Mouse (Mus musculus) limb, embryonic 10.5 days (tissue): ENCODE data around the gene Ciapin1. TPM values are rescaled to one million over a fixed set of nuclear protein-coding genes. Genes with fewer than 3 reads are reported as not detected.
A peak's percentile ranks its signal among the peaks of the same experiment; 100 is the strongest.

Source experiments
- DNase-seq: peaks from one replicate; pipeline ENCODE4 v3.0.0-alpha.2; 2017; ENCODE audit warnings: low spot score
- H3K27ac ChIP-seq: fragments of 300-500 bp; sonication (generic); 2 replicates; pipeline ENCODE4 v1.5.1; 2016; ENCODE audit warnings: mild to moderate bottlenecking
- H3K27me3 ChIP-seq: fragments of 300-500 bp; sonication (generic); 2 replicates; pipeline ENCODE4 v1.6.1; 2016; ENCODE audit warnings: low read depth, mild to moderate bottlenecking; ENCODE audit not compliant: poor library complexity, severe bottlenecking
- H3K36me3 ChIP-seq: fragments of 300-500 bp; sonication (generic); 2 replicates; pipeline ENCODE4 v1.6.1; 2016; ENCODE audit warnings: mild to moderate bottlenecking, moderate library complexity
- H3K4me1 ChIP-seq: fragments of 300-500 bp; sonication (generic); 2 replicates; pipeline ENCODE4 v1.6.1; 2016
- H3K4me3 ChIP-seq: fragments of 300-500 bp; sonication (generic); 2 replicates; pipeline ENCODE4 v1.5.1; 2016; ENCODE audit warnings: mild to moderate bottlenecking, moderate library complexity
- H3K9me3 ChIP-seq: fragments of 300-500 bp; sonication (generic); replicated peaks from 2 replicates; pipeline ENCODE4 v1.6.1; 2016; ENCODE audit warnings: mild to moderate bottlenecking
- WGBS: fragments of 180-500 bp; shearing (Covaris S2); methylation state at CpG from one replicate; pipeline ENCODE4 v1.1.7; 2016; 5-methylcytosine and 5-hydroxymethylcytosine counted together
- polyA plus RNA-seq: library from polyadenylated mRNA; unstranded; fragments of >200 nt; fragmentation: Nextera tagmentation; extraction: Ambion mirVana; gene quantifications from 2 replicates; pipeline ENCODE4 v1.2.1, GENCODE M21; 2016

Ciapin1 gene
- 195 and 198 TPM in 2 replicates for polyA plus RNA-seq

- 0 out of 2 replicates have a peak, but pooled peaks cover 8% of the 10 kb centered on the region for H3K36me3 ChIP-seq
- H3K9me3 ChIP-seq = no peaks in the 10 kb centered on the region
- H3K4me3 ChIP-seq = peak within 1 kb of the TSS; percentile 95
- H3K27me3 ChIP-seq = no peaks in the 10 kb centered on the region
- under 1% methylated on average over 82 of the region's 82 CpGs for WGBS
- peak; percentile 96 for DNase-seq
- H3K4me1 ChIP-seq = peaks cover 12% of the 10 kb centered on the region
- H3K27ac ChIP-seq = peak within 1 kb of the TSS; percentile 93
Measured at GRCm38 (mm10) chr8:94837662-94838574, at the start of gene Ciapin1, which contains the start of gene Coq9. Gene Ciapin1, minus strand, starts transcription at chr8:94838358. Gene Coq9, plus strand, starts transcription at chr8:94838321.

- no peaks in the 10 kb centered on the region for H3K36me3 ChIP-seq
- no peak for DNase-seq
Measured at GRCm38 (mm10) chr8:94880742-94881141, 42.6 kb upstream of the Ciapin1 start.

GRCm38 (mm10) chr8:94876820-94877219 lies 38.7 kb upstream of the Ciapin1 start:
- WGBS = 9% methylated on average over 3 of the region's 3 CpGs
- Histone ChIP-seq H3K36me3 (no peaks in the 10 kb centered on the region), H3K9me3 (no peaks in the 10 kb centered on the region), H3K27me3 (peaks cover 12% of the 10 kb centered on the region; the same call in 1 of the 2 replicates), H3K4me3 (peak overlapping the region; percentile 81), H3K27ac (peak overlapping the region; percentile 85), H3K4me1 (peaks cover 49% of the 10 kb centered on the region)
- DNase-seq = no peak

More at GRCm38 (mm10) chr8:94880742-94881141, 42.6 kb upstream of the Ciapin1 start:
- H3K4me3 ChIP-seq = no peak overlapping the region
- H3K27me3 ChIP-seq = no peaks in the 10 kb centered on the region
- peaks cover 27% of the 10 kb centered on the region for H3K4me1 ChIP-seq
- H3K9me3 ChIP-seq = no peaks in the 10 kb centered on the region
- WGBS = 65% methylated on average over 4 of the region's 4 CpGs
- no peak overlapping the region for H3K27ac ChIP-seq

- H3K27ac ChIP-seq = peak within 1 kb of the TSS; percentile 85
- no peaks in the 10 kb centered on the region for H3K9me3 ChIP-seq
- peaks cover 12% of the 10 kb centered on the region; the same call in 1 of the 2 replicates for H3K27me3 ChIP-seq
- WGBS = under 1% methylated on average over 37 of the region's 37 CpGs
- peaks cover 54% of the 10 kb centered on the region for H3K4me1 ChIP-seq
- DNase-seq = peak; percentile 98
- peak within 1 kb of the TSS; percentile 81 for H3K4me3 ChIP-seq
- no peaks in the 10 kb centered on the region for H3K36me3 ChIP-seq
Measured at GRCm38 (mm10) chr8:94876197-94876730, 38.1 kb upstream of the Ciapin1 start, which contains the start of gene Dok4. Gene Dok4, minus strand, starts transcription at chr8:94876330.

- Histone ChIP-seq H3K9me3 (no peaks in the 10 kb centered on the region), H3K4me1 (peaks cover 59% of the 10 kb centered on the region)
- no peak for DNase-seq
Measured at GRCm38 (mm10) chr8:94875871-94876150, 37.7 kb upstream of the Ciapin1 start.

GRCm38 (mm10) chr8:94875096-94875870 lies 37.1 kb upstream of the Ciapin1 start:
- 12% methylated on average over 17 of the region's 17 CpGs for WGBS
- H3K27ac ChIP-seq = peak overlapping the region; percentile 85

More at GRCm38 (mm10) chr8:94875871-94876150, 37.7 kb upstream of the Ciapin1 start:
- WGBS = under 1% methylated on average over 16 of the region's 20 CpGs
- Histone ChIP-seq H3K4me3 (peak overlapping the region; percentile 81), H3K27me3 (peaks cover 12% of the 10 kb centered on the region; the same call in 1 of the 2 replicates), H3K36me3 (no peaks in the 10 kb centered on the region), H3K27ac (peak overlapping the region; percentile 85)

GRCm38 (mm10) chr8:94874358-94874757 lies 36.2 kb upstream of the Ciapin1 start:
- Histone ChIP-seq H3K27me3 (peaks cover 19% of the 10 kb centered on the region; the same call in 1 of the 2 replicates), H3K36me3 (peaks cover 5% of the 10 kb centered on the region), H3K4me1 (peaks cover 73% of the 10 kb centered on the region), H3K9me3 (no peaks in the 10 kb centered on the region), H3K4me3 (peak overlapping the region; percentile 81), H3K27ac (no peak overlapping the region)
- DNase-seq = peak; percentile 87
- WGBS = 10% methylated on average over 6 of the region's 6 CpGs

More at GRCm38 (mm10) chr8:94875096-94875870, 37.1 kb upstream of the Ciapin1 start:
- DNase-seq = no peak
- peaks cover 64% of the 10 kb centered on the region for H3K4me1 ChIP-seq
- no peaks in the 10 kb centered on the region for H3K9me3 ChIP-seq
- H3K4me3 ChIP-seq = peak overlapping the region; percentile 81
- H3K36me3 ChIP-seq = no peaks in the 10 kb centered on the region
- peaks cover 12% of the 10 kb centered on the region; the same call in 1 of the 2 replicates for H3K27me3 ChIP-seq

GRCm38 (mm10) chr8:94872576-94872975 lies 34.4 kb upstream of the Ciapin1 start:
- no peak for DNase-seq
- WGBS = 44% methylated on average over 2 of the region's 2 CpGs
- Histone ChIP-seq H3K36me3 (peaks cover 23% of the 10 kb centered on the region), H3K4me3 (peak overlapping the region; percentile 53), H3K27ac (peak overlapping the region; percentile 84), H3K27me3 (peaks cover 19% of the 10 kb centered on the region; the same call in 1 of the 2 replicates), H3K9me3 (no peaks in the 10 kb centered on the region), H3K4me1 (peaks cover 85% of the 10 kb centered on the region)

GRCm38 (mm10) chr8:94872156-94872555 lies 34.0 kb upstream of the Ciapin1 start:
- peak; percentile 57 for DNase-seq
- Histone ChIP-seq H3K9me3 (no peaks in the 10 kb centered on the region), H3K4me3 (peak overlapping the region; percentile 53), H3K27ac (peak overlapping the region; percentile 84), H3K27me3 (peaks cover 19% of the 10 kb centered on the region; the same call in 1 of the 2 replicates), H3K36me3 (peaks cover 27% of the 10 kb centered on the region), H3K4me1 (peaks cover 85% of the 10 kb centered on the region)
- WGBS = 22% methylated on average over 3 of the region's 3 CpGs

GRCm38 (mm10) chr8:94871108-94871894 lies 33.1 kb upstream of the Ciapin1 start:
- DNase-seq = peak; percentile 79
- H3K9me3 ChIP-seq = no peaks in the 10 kb centered on the region
- H3K27me3 ChIP-seq = peaks cover 19% of the 10 kb centered on the region; the same call in 1 of the 2 replicates
- peaks cover 77% of the 10 kb centered on the region for H3K4me1 ChIP-seq
- peaks cover 36% of the 10 kb centered on the region for H3K36me3 ChIP-seq
- 9% methylated on average over 7 of the region's 7 CpGs for WGBS
- peak overlapping the region; percentile 84 for H3K27ac ChIP-seq
- peak overlapping the region; percentile 53 for H3K4me3 ChIP-seq

GRCm38 (mm10) chr8:94870474-94871107 lies 32.4 kb upstream of the Ciapin1 start:
- Histone ChIP-seq H3K27ac (peak overlapping the region; percentile 84), H3K27me3 (peaks cover 18% of the 10 kb centered on the region; the same call in 1 of the 2 replicates), H3K36me3 (peaks cover 43% of the 10 kb centered on the region), H3K9me3 (no peaks in the 10 kb centered on the region), H3K4me3 (peak overlapping the region; percentile 53), H3K4me1 (peaks cover 70% of the 10 kb centered on the region)
- 19% methylated on average over 22 of the region's 22 CpGs for WGBS
- DNase-seq = no peak
